Mouse (Mus musculus): ENCODE measurements around the gene Iffo2.

Gene Iffo2

DNA sequence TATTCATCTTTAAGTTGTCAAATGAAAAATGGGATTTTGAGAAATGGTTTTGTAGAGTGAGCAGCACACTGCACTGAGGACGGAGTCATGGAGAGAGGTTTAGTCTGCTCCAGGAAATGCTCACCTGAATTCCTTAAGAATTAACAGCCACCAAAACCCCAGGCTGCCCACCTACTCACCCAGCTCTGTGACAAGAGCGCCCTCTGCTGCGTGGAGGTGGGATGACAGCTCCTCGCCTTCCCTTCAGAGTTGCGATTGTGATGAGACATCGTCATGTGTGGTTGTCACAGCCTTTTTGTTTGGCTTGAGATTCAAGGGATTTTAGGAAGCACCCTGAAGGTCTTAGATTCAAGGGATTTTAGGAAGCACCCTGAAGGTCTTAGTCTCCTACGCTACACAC is 106.0 kb downstream of the Iffo2 start:
- no peak for DNase-seq (ENCODE audit: extremely low read depth, insufficient read length, low spot score)

DNA sequence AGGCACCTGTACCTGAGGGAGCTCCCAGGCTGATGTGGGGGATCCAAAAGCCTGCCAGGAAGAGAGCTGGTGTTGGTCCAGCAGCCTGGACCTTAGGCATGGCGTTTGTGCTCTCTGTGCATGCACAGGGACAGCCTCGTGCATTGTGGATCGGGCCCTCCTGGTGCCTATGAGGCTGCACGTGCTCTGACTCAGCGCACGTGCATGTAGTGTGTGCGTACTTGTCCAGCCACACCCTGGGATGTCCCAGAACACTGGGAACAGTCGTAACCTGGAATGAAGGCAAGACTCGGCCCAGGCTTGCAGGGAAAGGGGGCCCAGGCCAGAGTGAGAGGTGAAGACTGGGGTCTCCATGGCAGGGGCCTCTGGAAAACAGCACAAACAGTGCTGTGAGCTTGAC is 107.5 kb downstream of the Iffo2 start:
- DNase-seq (ENCODE audit: extremely low read depth, insufficient read length, low spot score), result no peak

DNA sequence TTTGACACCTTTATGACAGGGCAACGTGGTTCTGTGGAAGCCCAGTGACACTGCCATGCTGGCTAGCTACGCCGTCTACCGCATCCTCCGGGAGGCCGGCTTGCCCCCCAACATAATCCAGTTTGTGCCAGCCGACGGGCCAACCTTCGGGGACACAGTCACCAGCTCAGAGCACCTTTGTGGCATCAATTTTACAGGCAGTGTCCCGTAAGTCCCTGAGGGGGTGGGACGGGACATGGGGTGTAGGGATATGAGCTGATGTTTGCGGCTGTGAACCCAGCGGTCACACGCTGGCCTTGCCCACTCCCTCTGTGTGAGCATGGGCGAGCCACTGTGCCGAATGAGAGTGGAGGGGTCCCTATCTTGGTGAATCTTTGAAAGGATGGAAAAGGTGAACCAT is 108.0 kb downstream of the Iffo2 start:
- no peak for DNase-seq (ENCODE audit: extremely low read depth, insufficient read length, low spot score)

DNA sequence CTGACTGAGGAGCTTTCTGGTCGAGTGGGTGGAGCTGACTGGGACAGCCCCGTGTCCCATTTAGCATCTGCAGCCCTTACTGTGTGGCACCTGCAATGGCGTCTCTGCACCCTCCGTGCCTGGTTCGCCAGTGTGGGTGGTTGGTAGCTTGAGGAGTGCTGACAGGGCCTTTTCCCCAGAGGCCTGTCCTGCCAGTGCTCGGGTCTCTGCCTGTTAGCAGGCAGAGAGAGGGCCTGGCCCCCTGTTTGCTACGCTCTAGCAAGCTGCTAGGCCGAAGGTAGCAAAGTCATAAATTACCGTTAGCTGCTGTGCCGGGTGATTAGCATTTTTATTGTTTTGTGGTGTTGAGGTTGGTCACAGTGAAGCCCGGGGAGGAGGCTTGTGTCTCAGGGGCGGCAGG is 109.5 kb downstream of the Iffo2 start:
- DNase-seq (ENCODE audit: extremely low read depth, insufficient read length, low spot score), result no peak

DNA sequence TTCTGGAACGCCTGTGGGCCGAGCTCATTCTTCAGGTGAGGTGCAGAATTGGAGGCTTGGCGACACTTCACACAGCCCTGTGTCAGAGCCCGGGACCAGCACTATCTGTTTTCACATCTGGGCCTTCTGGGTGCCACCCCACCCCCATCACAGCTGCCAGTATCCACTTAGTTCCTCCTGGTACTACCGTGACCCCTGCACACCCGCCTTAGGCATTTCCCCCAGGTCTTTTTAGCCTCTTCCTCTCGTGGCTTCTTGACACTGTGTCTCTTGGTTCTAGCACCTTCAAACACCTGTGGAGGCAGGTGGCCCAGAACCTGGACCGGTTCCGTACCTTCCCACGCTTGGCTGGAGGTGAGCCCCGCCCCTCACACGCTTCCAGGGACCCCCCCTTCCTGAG is 110.0 kb downstream of the Iffo2 start:
- no peak for DNase-seq (ENCODE audit: extremely low read depth, insufficient read length, low spot score)

DNA sequence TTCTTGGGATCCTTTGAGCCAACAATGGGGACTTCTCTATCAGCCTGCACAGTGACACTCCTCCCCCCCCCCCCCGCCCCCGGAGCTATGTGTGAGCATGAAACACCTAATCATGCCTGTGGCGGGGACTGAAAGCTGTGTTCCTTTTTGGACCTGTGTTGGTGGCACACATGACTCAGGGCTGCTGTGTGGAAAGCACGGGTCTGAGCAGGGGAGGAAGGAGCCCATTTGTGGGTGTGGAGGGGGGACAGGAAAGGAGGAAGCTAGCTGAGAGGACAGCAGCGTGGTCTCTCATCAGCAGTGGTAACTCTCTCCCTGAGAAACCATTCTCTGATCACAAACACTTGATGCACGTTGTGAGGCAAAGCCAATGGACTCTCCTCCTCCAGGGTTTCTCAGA is 110.4 kb downstream of the Iffo2 start:
- no peak for DNase-seq (ENCODE audit: extremely low read depth, insufficient read length, low spot score)

DNA sequence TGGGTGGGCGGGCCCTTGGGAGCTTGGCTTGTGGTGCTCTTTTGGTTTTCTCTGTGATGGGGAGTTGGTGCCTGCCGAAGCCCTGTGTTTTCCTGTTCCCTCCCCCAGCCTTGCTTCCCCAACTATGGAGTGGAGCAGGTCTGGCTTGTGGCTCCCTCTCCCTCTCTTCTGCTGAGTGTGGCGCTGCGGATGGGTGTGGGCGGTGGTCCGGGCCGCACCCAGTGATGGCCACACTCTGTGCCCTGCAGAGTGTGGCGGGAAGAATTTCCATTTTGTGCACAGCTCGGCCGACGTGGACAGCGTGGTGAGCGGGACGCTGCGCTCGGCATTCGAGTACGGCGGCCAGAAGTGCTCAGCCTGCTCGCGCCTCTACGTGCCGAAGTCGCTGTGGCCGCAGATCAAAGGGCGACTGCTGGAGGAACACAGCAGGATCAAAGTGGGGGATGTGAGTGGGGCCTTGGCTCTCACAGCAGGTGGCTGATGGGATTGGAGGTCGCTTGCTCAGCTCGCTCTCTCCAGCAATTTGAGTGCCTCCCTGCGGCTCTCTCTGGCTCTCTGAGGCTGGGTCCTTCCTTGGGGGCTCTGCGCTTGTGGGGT is 111.6 kb downstream of the Iffo2 start:
- DNase-seq (ENCODE audit: extremely low read depth, insufficient read length, low spot score), result no peak

DNA sequence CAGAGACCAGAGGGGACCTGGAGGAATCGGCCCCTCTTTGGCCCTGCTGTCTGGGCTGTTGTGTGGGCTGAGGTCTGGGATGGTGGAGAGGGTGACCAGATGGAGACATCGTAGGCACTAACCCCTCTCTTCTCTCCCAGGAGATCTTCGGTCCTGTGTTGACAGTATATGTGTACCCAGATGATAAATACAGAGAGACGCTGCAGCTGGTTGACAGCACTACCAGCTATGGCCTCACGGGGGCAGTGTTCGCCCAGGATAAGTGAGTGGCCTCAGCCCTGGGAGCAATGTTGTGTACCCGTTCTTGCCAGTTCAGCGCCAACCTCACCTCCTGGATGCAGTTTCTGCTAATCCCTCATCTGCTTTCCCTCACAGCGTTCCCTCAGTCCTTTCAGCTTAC is 113.6 kb downstream of the Iffo2 start:
- DNase-seq (ENCODE audit: extremely low read depth, insufficient read length, low spot score), result peak; percentile 44

DNA sequence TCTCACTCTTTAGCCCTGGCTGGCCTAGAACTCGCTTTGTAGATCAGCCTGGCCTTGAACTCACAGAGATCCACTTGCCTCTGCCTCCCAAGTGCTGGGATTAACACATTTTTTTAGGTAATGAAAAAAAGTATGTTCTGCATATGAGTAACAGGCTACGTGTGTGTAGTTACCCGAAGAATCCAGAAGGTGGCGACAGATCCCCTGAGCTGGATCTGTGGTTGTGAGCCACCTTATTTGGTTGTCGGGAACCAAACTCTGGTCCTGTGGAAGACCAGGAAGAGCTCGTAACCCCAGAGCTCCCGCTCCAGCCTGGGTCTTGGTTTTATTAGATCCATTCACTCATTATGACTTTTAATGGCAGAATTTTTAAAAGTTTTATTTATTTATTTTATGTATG is 116.6 kb downstream of the Iffo2 start:
- no peak for DNase-seq (ENCODE audit: extremely low read depth, insufficient read length, low spot score)

DNA sequence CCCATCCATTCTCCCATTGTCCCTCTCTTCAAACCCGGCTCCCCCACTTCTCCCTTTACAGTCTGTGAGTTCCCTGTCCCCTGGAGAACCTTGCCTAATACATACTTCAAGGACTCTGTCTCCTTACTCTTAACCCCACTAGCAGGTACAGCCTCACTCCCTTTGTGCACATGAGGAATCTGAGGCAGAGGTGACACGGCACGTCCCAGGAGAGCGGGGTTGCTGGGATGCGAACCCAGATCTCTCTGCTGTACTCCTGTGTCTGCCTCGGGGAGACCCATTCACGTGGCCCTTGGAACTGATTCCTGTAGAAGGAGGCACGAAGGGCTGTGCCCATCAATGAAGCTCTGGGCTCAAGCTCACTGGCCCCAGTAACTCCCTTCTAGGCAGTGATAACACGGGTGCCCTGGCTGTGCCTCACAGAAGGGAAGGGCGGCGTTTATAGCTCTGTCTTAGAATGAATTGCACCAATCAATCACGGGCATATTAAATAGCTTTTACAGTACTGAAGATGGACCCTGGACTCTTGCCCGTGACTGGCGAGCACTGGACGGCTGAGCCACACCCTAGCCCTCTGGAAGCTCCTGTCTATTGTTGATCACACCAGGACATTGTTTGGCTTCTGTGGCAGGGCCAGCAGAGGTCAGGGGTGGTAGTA is 119.9 kb downstream of the Iffo2 start:
- DNase-seq (ENCODE audit: extremely low read depth, insufficient read length, low spot score), result no peak

DNA sequence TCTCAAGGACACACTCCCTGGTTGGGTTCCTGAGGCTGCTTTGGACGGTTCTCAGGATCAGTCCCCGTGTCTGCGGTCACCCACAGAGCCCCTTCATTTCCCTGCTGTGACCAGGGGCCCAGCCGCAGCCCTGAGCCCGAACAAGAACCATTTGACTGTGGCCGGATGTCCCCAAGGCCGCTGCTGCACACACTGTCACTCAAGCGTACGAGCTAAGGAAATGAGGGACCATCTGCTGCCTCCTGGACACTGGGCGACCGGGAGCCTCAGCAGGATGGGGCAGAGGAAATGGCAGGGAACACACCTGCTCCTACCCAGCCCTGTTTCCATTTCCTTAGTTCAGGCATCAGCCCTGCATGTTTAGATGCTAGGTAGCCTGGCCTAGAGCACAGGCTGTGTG is 120.6 kb downstream of the Iffo2 start:
- no peak for DNase-seq (ENCODE audit: extremely low read depth, insufficient read length, low spot score)

DNA sequence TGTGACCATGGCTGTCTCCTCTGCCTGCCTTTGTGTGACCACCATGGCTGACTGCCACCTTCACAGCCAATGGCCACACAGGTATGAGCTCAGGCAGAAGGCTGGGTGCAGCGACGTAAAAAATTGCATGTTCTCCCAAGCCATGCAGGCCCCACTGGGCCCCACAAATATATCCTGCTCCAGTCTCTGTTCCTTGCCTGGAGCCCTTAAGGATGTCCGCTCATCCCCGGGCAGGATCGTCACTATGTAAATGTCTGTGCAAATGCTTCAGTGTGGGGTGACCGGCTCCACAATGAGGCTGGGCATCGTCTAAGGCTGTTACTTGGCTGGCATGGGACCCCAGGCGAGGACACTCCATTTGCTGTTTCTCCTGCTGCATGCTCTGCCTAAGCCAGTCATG is 122.9 kb downstream of the Iffo2 start, which contains the start of gene Tas1r2:
Tas1r2 (plus strand) TSS at position 301 of the 400 bp plus-strand sequence.
- DNase-seq (ENCODE audit: extremely low read depth, insufficient read length, low spot score), result no peak

DNA sequence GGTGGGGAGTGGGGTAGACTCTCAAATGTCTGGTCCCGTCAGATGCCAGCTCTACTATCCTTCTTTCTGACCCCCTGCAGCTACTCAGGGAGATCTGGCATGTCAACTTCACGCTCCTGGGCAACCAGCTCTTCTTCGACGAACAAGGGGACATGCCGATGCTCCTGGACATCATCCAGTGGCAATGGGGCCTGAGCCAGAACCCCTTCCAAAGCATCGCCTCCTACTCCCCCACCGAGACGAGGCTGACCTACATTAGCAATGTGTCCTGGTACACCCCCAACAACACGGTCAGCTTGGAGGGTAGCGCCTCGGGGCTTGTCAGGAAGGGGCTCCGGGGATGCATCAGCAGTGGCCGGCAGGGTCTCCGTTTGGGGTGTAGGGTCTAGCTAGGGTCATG is 131.5 kb downstream of the Iffo2 start:
- DNase-seq (ENCODE audit: extremely low read depth, insufficient read length, low spot score), result no peak

DNA sequence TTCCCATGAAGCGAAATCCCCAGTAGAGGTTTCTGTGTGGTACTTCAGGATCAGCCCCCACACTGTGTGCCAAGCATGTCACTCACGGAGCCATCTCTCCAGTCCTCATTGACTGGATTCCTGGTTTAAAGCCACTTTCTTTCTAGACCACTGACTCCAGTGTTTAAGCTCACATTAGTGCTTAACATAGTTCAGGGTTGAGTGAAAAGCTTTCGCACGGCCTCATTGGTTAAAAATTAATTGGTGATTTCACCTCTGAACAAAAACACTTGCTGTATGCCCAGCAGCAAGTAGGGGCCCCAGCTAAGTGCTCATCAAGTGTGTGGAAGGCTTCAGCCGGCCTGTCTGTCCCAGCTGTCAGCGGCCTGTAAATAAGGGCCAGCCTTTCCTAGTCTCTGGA is 137.3 kb downstream of the Iffo2 start:
- no peak for DNase-seq (ENCODE audit: extremely low read depth, insufficient read length, low spot score)

DNA sequence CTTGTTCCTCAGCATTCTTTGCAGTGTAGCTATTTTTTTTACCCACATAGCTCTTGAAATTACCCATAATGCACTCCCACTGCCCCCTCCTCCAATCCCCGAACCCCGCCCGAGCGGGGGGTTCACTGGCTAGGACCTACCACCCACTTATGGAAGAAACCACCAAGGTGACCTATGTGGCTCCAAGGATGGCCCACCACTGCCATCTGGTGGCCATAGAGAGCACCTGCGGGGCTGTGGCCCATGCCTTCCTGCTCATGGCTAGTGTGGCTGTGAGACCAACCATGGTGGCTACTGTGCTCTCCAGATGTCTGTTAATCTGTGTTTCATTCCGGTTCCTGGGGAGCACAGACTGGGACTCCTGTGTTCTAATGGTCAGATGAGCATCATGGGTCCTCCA is 139.5 kb downstream of the Iffo2 start:
- DNase-seq (ENCODE audit: extremely low read depth, insufficient read length, low spot score), result peak; percentile 23
